Mouse (Mus musculus) Patski (cell line): Measurements from ENCODE around the gene Xylb. TPM values are rescaled to one million over a fixed set of nuclear protein-coding genes. Genes with fewer than 3 reads are reported as not detected.

Experiments used
- ATAC-seq: fragments of 100-300 bp; one replicate; pipeline ENCODE4 v1.8.0; 2021
- CTCF ChIA-PET: fragments of 350-600 bp; sonication (Branson Sonifier 250); formaldehyde crosslinking; loops from one replicate; lab custom pipeline; 2022; ENCODE audit warnings: inconsistent platforms; lab: Charles Lee
- POLR2A ChIA-PET: fragments of 350-600 bp; sonication (Branson Sonifier 250); formaldehyde crosslinking; loops from one replicate; lab custom pipeline; 2022; ENCODE audit warnings: antibody characterized with exemption, inconsistent platforms; lab: Charles Lee
- DNase-seq: peaks from one replicate; pipeline ENCODE4 v3.0.0-alpha.2; 2011; ENCODE audit warnings: low read depth, low spot score
- H3K27me3 ChIP-seq: fragments of 371-371 bp; one replicate; pipeline ENCODE4 v1.5.1; 2021
- CTCF ChIP-seq: fragments of 100-300 bp; IDR thresholded peaks from one replicate; pipeline ENCODE4 v1.5.1; 2021
- in situ Hi-C: fragments of 300-500 bp; cut with MboI; formaldehyde crosslinking; loops from 3 replicates; pipeline ENCODE4 v1.11.1; 2018; ENCODE audit warnings: low pct_unique_long_range_greater_than_20kb, mixed read lengths
- polyA plus RNA-seq: library from polyadenylated mRNA; unstranded; gene quantifications from one replicate; pipeline ENCODE4 v1.2.3, GENCODE M21; 2021

The Xylb gene
- 5.1 TPM for polyA plus RNA-seq

GRCm38 (mm10) chr9:119357331-119358057, at the start of gene Xylb:
Gene Xylb, plus strand, starts transcription at chr9:119357381.
- in situ Hi-C loops: no loop called here
- CTCF ChIA-PET: interaction anchor here (0.9 to 1.0 kb wide), 2 partner anchors 16 to 73 kb away, joined by 3 to 4 read pairs; no protein-coding TSS in a partner anchor
- no peak for DNase-seq
- POLR2A ChIA-PET: interaction anchor here (0.6 kb wide), 2 partner anchors 76 to 121 kb away, joined by 3 to 4 read pairs; no protein-coding TSS in a partner anchor
- peak; percentile 97 for TF ChIP-seq CTCF
- no peaks in the 10 kb centered on the region for H3K27me3 ChIP-seq
- peak; percentile 87 for ATAC-seq

GRCm38 (mm10) chr9:119309067-119309466, 48.1 kb upstream of the Xylb start:
- ChIA-PET CTCF (no interaction called here), POLR2A (no interaction called here)
- no peak for DNase-seq
- H3K27me3 ChIP-seq: no peaks in the 10 kb centered on the region
- no peak for ATAC-seq
- in situ Hi-C loops: no loop called here
- TF ChIP-seq CTCF: no peak

GRCm38 (mm10) chr9:119313096-119313495, 44.1 kb upstream of the Xylb start:
- no peaks in the 10 kb centered on the region for H3K27me3 ChIP-seq
- ATAC-seq (no peak), DNase-seq (no peak)
- CTCF ChIA-PET: no interaction called here
- POLR2A ChIA-PET: no interaction called here
- in situ Hi-C loops: no loop called here
- TF ChIP-seq CTCF: no peak

GRCm38 (mm10) chr9:119318891-119319290, 38.3 kb upstream of the Xylb start:
- DNase-seq (no peak), ATAC-seq (no peak)
- POLR2A ChIA-PET: no interaction called here
- CTCF ChIA-PET: no interaction called here
- TF ChIP-seq CTCF: no peak
- in situ Hi-C loops: no loop called here
- H3K27me3 ChIP-seq: no peaks in the 10 kb centered on the region

- in situ Hi-C loops: no loop called here
- TF ChIP-seq CTCF: no peak
- ChIA-PET CTCF (no interaction called here), POLR2A (no interaction called here)
- DNase-seq (no peak), ATAC-seq (no peak)
- H3K27me3 ChIP-seq: no peaks in the 10 kb centered on the region
These were observed 36.7 kb upstream of the Xylb start for GRCm38 (mm10) chr9:119320446-119320845.

GRCm38 (mm10) chr9:119320946-119321345, 36.2 kb upstream of the Xylb start:
- DNase-seq (no peak), ATAC-seq (no peak)
- CTCF ChIA-PET: interaction anchor here (2.6 kb wide), 1 partner anchor 30 kb away, joined by 10 read pairs; no protein-coding TSS in a partner anchor
- in situ Hi-C loops: no loop called here
- no peak for TF ChIP-seq CTCF
- POLR2A ChIA-PET: no interaction called here
- no peaks in the 10 kb centered on the region for H3K27me3 ChIP-seq

- TF ChIP-seq CTCF: no peak
- DNase-seq (no peak), ATAC-seq (peak; percentile 27)
- CTCF ChIA-PET: interaction anchor here (2.1 to 2.6 kb wide), 2 partner anchors 30 to 70 kb away, joined by 4 to 10 read pairs; no protein-coding TSS in a partner anchor
- no peaks in the 10 kb centered on the region for H3K27me3 ChIP-seq
- in situ Hi-C loops: no loop called here
- POLR2A ChIA-PET: interaction anchor here (0.9 kb wide), 1 partner anchor 12 kb away, joined by 5 read pairs; no protein-coding TSS in a partner anchor
These were observed 35.6 kb upstream of the Xylb start for GRCm38 (mm10) chr9:119321392-119322229.

GRCm38 (mm10) chr9:119322289-119323259, 34.6 kb upstream of the Xylb start, which contains the start of gene Oxsr1:
Gene Oxsr1, minus strand, starts transcription at chr9:119322427.
- ChIA-PET POLR2A (interaction anchor here (0.7 to 1.2 kb wide), 4 partner anchors 11 to 31 kb away, joined by 3 to 5 read pairs (median 4); partner anchors contain the start of gene Acaa1a), CTCF (interaction anchor here (1.1 to 2.6 kb wide), 4 partner anchors 11 to 71 kb away, joined by 3 to 10 read pairs (median 4); partner anchors contain the start of gene Acaa1a)
- H3K27me3 ChIP-seq: no peaks in the 10 kb centered on the region
- TF ChIP-seq CTCF: peak; percentile 78
- in situ Hi-C loops: no loop called here
- ATAC-seq (peak; percentile 90), DNase-seq (peak; percentile 99)

GRCm38 (mm10) chr9:119323260-119323645, 33.9 kb upstream of the Xylb start:
- DNase-seq (no peak), ATAC-seq (no peak)
- H3K27me3 ChIP-seq: no peaks in the 10 kb centered on the region
- in situ Hi-C loops: no loop called here
- ChIA-PET POLR2A (interaction anchor here (0.7 to 1.2 kb wide), 2 partner anchors 17 to 31 kb away, joined by 4 read pairs; partner anchors contain the start of gene Acaa1a), CTCF (interaction anchor here (1.1 to 2.6 kb wide), 4 partner anchors 10 to 72 kb away, joined by 3 to 10 read pairs (median 4); partner anchors contain the start of gene Acaa1a)
- TF ChIP-seq CTCF: peak; percentile 3
